Comparison of ENCODE assay signal across 8 mouse cellular contexts in the genomic region with DNA sequence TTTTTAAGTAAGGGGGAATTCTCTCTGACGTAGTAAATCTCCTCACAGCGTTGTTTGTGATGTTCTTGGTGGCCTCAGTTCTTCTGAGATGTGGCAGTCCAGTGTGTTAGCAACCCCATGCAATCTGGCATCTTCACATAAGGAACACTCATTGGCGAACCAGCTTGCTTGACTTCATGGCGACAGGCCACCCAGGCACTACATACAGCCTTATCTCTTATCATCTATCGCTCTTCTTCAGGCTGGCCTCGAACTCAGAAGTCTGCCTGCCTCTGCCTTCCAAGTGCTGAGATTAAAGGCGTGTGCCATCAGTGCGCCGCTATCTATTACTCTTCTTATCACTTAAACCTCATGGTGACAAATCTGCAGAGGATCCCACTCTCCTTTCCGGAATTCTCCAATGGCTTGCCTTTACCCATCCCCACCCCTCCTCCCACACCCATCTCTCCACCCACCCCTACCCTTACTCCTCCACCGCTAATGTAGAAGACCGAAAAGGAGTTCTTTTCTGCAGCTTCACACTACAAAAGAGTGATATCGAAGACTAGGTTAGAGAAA. TPM values are rescaled to one million over a fixed set of nuclear protein-coding genes. Genes with fewer than 3 reads are reported as not detected.
DNase-seq lines count a peak whose midpoint lies in the region; ATAC-seq and TF ChIP-seq lines count a peak whose summit lies in the region.

A gene (plus strand): TSS at position 508 of the 558 bp plus-strand sequence.

- no peaks in the 10 kb centered on the region for H3K27me3 ChIP-seq in lung, embryonic 16.5 days (ENCODE audit: control insufficient read depth, insufficient read depth, low read depth, low read length)
- peaks cover 7% of the 10 kb centered on the region; the same call in 1 of the 2 replicates for H3K27me3 ChIP-seq in midbrain, postnatal 0 days (ENCODE audit: insufficient read depth, low read length)

- no peaks in the 10 kb centered on the region for H3K36me3 ChIP-seq in lung, embryonic 16.5 days (ENCODE audit: control insufficient read depth, insufficient read depth, low read length)
- no peaks in the 10 kb centered on the region for H3K36me3 ChIP-seq in midbrain, postnatal 0 days (ENCODE audit: insufficient read depth, low read length)

- H3K9ac ChIP-seq in lung, embryonic 16.5 days (ENCODE audit: low read length) = peak within 1 kb of the TSS; percentile 54
- H3K9ac ChIP-seq in midbrain, postnatal 0 days (replicated peaks; ENCODE audit: low read length, poor library complexity, severe bottlenecking) = peak within 1 kb of the TSS; percentile 33; the same call in 1 of the 2 replicates

- H3K4me2 ChIP-seq in lung, embryonic 16.5 days (ENCODE audit: low read depth, low read length) = peak within 1 kb of the TSS; percentile 61
- H3K4me2 ChIP-seq in midbrain, postnatal 0 days (ENCODE audit: low read depth, low read length, poor library complexity, severe bottlenecking) = peak within 1 kb of the TSS; percentile 46

- DNase-seq in lung, postnatal 36 days = no peak
- DNase-seq in heart, adult 8-10 months (ENCODE audit: low spot score) = no peak
- DNase-seq in left cerebral cortex, adult 8-10 months (ENCODE audit: low spot score in 2 of 2) = no peak
- DNase-seq in midbrain, postnatal 0 days (ENCODE audit: low spot score) = no peak
- no peak for DNase-seq in thymus, postnatal 14 days
- DNase-seq in adrenal gland, postnatal 36 days = no peak

- 0 out of 2 replicates have a peak, but pooled peaks have one; percentile 6 for ATAC-seq in lung, embryonic 16.5 days (ENCODE audit: low read depth)
- ATAC-seq in midbrain, postnatal 0 days (ENCODE audit: low FRiP score) = no peak
- ATAC-seq in erythroblast, adult 5-6 weeks (replicated peaks; ENCODE audit: low FRiP score, poor library complexity, severe bottlenecking) = no peak

- H3K4me3 ChIP-seq in lung, embryonic 16.5 days (ENCODE audit: low read length) = peak within 1 kb of the TSS; percentile 48
- H3K4me3 ChIP-seq in midbrain, postnatal 0 days (ENCODE audit: low read depth, low read length) = peak within 1 kb of the TSS; percentile 30

- H3K9me3 ChIP-seq in lung, embryonic 16.5 days (ENCODE audit: control insufficient read depth, low read length) = no peaks in the 10 kb centered on the region
- no peaks in the 10 kb centered on the region for H3K9me3 ChIP-seq in midbrain, postnatal 0 days (ENCODE audit: low read length)

- no peak for TF ChIP-seq CTCF in midbrain, postnatal 0 days (IDR thresholded peaks at IDR 0.05)

- peaks cover 28% of the 10 kb centered on the region for H3K4me1 ChIP-seq in lung, embryonic 16.5 days (replicated peaks; ENCODE audit: control insufficient read depth, insufficient read depth, low read length)
- no peaks in the 10 kb centered on the region; the same call in 1 of the 2 replicates for H3K4me1 ChIP-seq in midbrain, postnatal 0 days (ENCODE audit: insufficient read depth, low read length)

- H3K27ac ChIP-seq in lung, embryonic 16.5 days (ENCODE audit: low read length) = peak within 1 kb of the TSS; percentile 48; the same call in 1 of the 2 replicates
- no peak within 1 kb of the TSS for H3K27ac ChIP-seq in midbrain, postnatal 0 days (ENCODE audit: low read depth, low read length)

- 42% methylated on average over 13 of the region's 13 CpGs for WGBS in lung, embryonic 16.5 days
- 55% methylated on average over 13 of the region's 13 CpGs for WGBS in midbrain, postnatal 0 days

RNA-seq across cellular contexts. Expression of the gene that starts here (rescaled TPM):
- 20.7 and 22.7 TPM in 2 replicates for polyA plus RNA-seq in lung, embryonic 16.5 days (2015; fragmentation: Nextera tagmentation; extraction: Ambion mirVana)
- total RNA-seq in heart, adult 8-10 months (2022) = 10 to 100 TPM in 3 of 4 experiments, 1 to 10 TPM in 1; 8.6 to 12.2 (median 11.6) TPM
- total RNA-seq in left cerebral cortex, adult 8-10 months (2022) = 10 to 100 TPM; 10.9 to 15.8 (median 12.7) TPM
- 7.1 and 9.6 TPM in 2 replicates for total RNA-seq in midbrain, postnatal 0 days (2014; rRNA removed)
- polyA plus RNA-seq in midbrain, postnatal 0 days (2015; fragmentation: Nextera tagmentation; extraction: Ambion mirVana) = 12.5 and 15.0 TPM in 2 replicates
- total RNA-seq in erythroblast, adult 5-6 weeks (2015; ENCODE audit: low replicate concordance) = not detected in 2 replicates
- total RNA-seq in erythroblast, adult 5-6 weeks (2017; ENCODE audit: low replicate concordance) = not detected in 2 replicates
- total RNA-seq in adrenal gland, postnatal 36 days (2021) = 1 to 10 TPM; 3.3 to 7.1 TPM
